Mouse (Mus musculus) natural killer cell, adult 2 months (primary cell): ENCODE results near the gene Klhl20.

Experiments
- DNase-seq, 2 experiments: peaks; one replicate each; pipeline ENCODE4 v3.0.0; 2022; ENCODE audit warnings: low spot score in 2 of 2

Klhl20 gene

GRCm38 (mm10) chr1:161071272-161071620 is 60.1 kb downstream of the Klhl20 start:
- DNase-seq, result peak; percentile 12 to 35

- DNase-seq, result peak; percentile 86 to 91
Measured at GRCm38 (mm10) chr1:161070352-161071271, 60.7 kb downstream of the Klhl20 start, which contains the start of the genes Dars2 and Cenpl. Gene Dars2, minus strand, starts transcription at chr1:161070658. Gene Cenpl, plus strand, starts transcription at chr1:161070713.

- no peak for DNase-seq
Measured at GRCm38 (mm10) chr1:161063351-161063750, 68.0 kb downstream of the Klhl20 start.

GRCm38 (mm10) chr1:161057164-161057563 is 74.1 kb downstream of the Klhl20 start:
- no peak for DNase-seq

- no peak for DNase-seq
Measured at GRCm38 (mm10) chr1:161046972-161047371, 84.3 kb downstream of the Klhl20 start.

GRCm38 (mm10) chr1:161041261-161042020 is 89.9 kb downstream of the Klhl20 start:
- DNase-seq, result no peak

- DNase-seq, result no peak
Measured at GRCm38 (mm10) chr1:161040855-161041254, 90.5 kb downstream of the Klhl20 start.

- no peak for DNase-seq
Measured at GRCm38 (mm10) chr1:161040426-161040770, 90.9 kb downstream of the Klhl20 start.

- DNase-seq, result no peak
Measured at GRCm38 (mm10) chr1:161039741-161040425, 91.4 kb downstream of the Klhl20 start.

- DNase-seq, result no peak
Measured at GRCm38 (mm10) chr1:161038968-161039721, 92.2 kb downstream of the Klhl20 start.
